Mouse (Mus musculus): ENCODE data around the gene Ccl9.

GRCm38 (mm10) chr11:83533192-83533591, 45.2 kb downstream of the Ccl9 start:
- TF ChIP-seq POLR2A (IDR thresholded peaks at IDR 0.05; ENCODE audit: low read depth, low read length) (no peak), CTCF (IDR thresholded peaks at IDR 0.05; ENCODE audit: borderline replicate concordance, insufficient read depth, low read length) (no peak)

All from embryonic fibroblast, embryonic 13.5 days (primary cell).